Mouse (Mus musculus): ENCODE measurements around the gene Smpx.

DNA sequence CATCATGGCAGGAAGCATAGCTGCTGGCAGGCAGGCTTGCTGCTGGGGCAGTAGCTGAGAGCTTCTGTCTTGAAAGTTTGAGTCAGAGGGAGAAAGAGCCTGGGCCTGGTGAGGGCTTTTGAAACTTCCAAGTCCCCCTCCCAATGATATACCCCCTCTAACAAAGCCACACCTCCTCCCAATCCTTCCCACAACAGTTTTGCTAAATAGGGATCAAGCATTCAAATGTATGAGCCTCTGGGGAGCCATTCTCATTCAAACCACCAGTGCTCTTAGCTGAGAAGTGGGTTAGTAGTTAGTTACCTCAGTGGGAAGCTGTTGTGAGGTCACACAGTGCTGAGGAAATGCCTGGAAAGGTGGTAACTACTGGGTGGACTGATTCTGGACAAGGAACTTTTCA lies 41.4 kb upstream of the Smpx start:
- TF ChIP-seq CTCF (IDR thresholded peaks at IDR 0.05; ENCODE audit: control insufficient read depth, insufficient read depth, insufficient read length) (no peak), USF1 (IDR thresholded peaks at IDR 0.05; ENCODE audit: low read depth) (no peak), MAX (IDR thresholded peaks at IDR 0.05) (no peak), CEBPB (IDR thresholded peaks at IDR 0.05; ENCODE audit: low read depth) (no peak), MYOG (IDR thresholded peaks at IDR 0.05; ENCODE audit: control insufficient read depth, extremely low read depth, insufficient read length) (no peak), MYOD1 (IDR thresholded peaks at IDR 0.05; ENCODE audit: control insufficient read depth, insufficient read length, low read depth) (no peak), FOSL1 (IDR thresholded peaks at IDR 0.05; ENCODE audit: insufficient read depth, low read length, poor library complexity, severe bottlenecking) (no peak)

Measured in C2C12 (cell line).